Mouse (Mus musculus) layer of hippocampus, adult 11-12 months (tissue): ENCODE measurements at regions not wholly inside any gene's neighbourhood (a gene's known extent, or its start where the extent isn't known, plus 50 kb on each side); places are given as distances from the start of the nearest gene placed in this dataset.

Experiments
- DNase-seq: peaks from one replicate; pipeline ENCODE4 v3.0.0; 2022; ENCODE audit warnings: low spot score

GRCm38 (mm10) chr13:75204417-75204816, 114.8 kb downstream of the Pcsk1 start:
- DNase-seq, result peak; percentile 11

GRCm38 (mm10) chr13:75223944-75224343, 134.3 kb downstream of the Pcsk1 start:
- no peak for DNase-seq

GRCm38 (mm10) chr13:75225581-75226297, 136.1 kb downstream of the Pcsk1 start:
- no peak for DNase-seq

- peak; percentile 74 for DNase-seq
Observed at GRCm38 (mm10) chr13:75227616-75228277, 138.1 kb downstream of the Pcsk1 start.

GRCm38 (mm10) chr13:75236424-75236823, 146.8 kb downstream of the Pcsk1 start:
- peak; percentile 22 for DNase-seq
